In genomic region chr3:104790401-104790937, GRCm38 (mm10) we compare ENCODE assay signal across 8 mouse cellular contexts. TPM values are rescaled to one million over a fixed set of nuclear protein-coding genes. Genes with fewer than 3 reads are reported as not detected.
DNase-seq lines count a peak whose midpoint lies in the region; ATAC-seq lines count a peak whose summit lies in the region.

No protein-coding gene starts in this region.

- H3K9ac ChIP-seq in forebrain, embryonic 15.5 days (replicated peaks) = 0 out of 2 replicates have a peak overlapping the region, but pooled peaks have one; percentile 34
- H3K9ac ChIP-seq in intestine, embryonic 15.5 days = peak overlapping the region; percentile 80
- H3K9ac ChIP-seq in liver, embryonic 16.5 days (ENCODE audit: low read depth, low read length) = no peak overlapping the region

- ATAC-seq in forebrain, embryonic 15.5 days (replicated peaks) = no peak
- no peak for ATAC-seq in intestine, embryonic 15.5 days
- no peak for ATAC-seq in liver, embryonic 16.5 days (ENCODE audit: low read depth)

- H3K4me3 ChIP-seq in forebrain, embryonic 15.5 days = no peak overlapping the region; the same call in 1 of the 2 replicates
- H3K4me3 ChIP-seq in intestine, embryonic 15.5 days (replicated peaks) = peak overlapping the region; percentile 68
- H3K4me3 ChIP-seq in liver, embryonic 16.5 days (ENCODE audit: low read depth, low read length) = peak overlapping the region; percentile 57

- no peak overlapping the region for H3K27ac ChIP-seq in forebrain, embryonic 15.5 days (replicated peaks)
- H3K27ac ChIP-seq in intestine, embryonic 15.5 days = peak overlapping the region; percentile 90
- H3K27ac ChIP-seq in liver, embryonic 16.5 days (ENCODE audit: low read length) = no peak overlapping the region

- H3K27me3 ChIP-seq in forebrain, embryonic 15.5 days = no peaks in the 10 kb centered on the region
- no peaks in the 10 kb centered on the region for H3K27me3 ChIP-seq in intestine, embryonic 15.5 days (replicated peaks)
- H3K27me3 ChIP-seq in liver, embryonic 16.5 days (ENCODE audit: control insufficient read depth, insufficient read depth, low read depth, low read length) = peaks cover 27% of the 10 kb centered on the region

- peaks cover 38% of the 10 kb centered on the region for H3K4me1 ChIP-seq in forebrain, embryonic 15.5 days
- H3K4me1 ChIP-seq in intestine, embryonic 15.5 days (replicated peaks) = peaks cover 65% of the 10 kb centered on the region
- peaks cover 17% of the 10 kb centered on the region for H3K4me1 ChIP-seq in liver, embryonic 16.5 days (ENCODE audit: control insufficient read depth, low read depth, low read length)

- 30% methylated on average over 6 of the region's 6 CpGs for WGBS in forebrain, embryonic 15.5 days
- 15% methylated on average over 6 of the region's 6 CpGs for WGBS in intestine, embryonic 15.5 days
- 28% methylated on average over 6 of the region's 6 CpGs for WGBS in liver, embryonic 16.5 days (ENCODE audit: insufficient replicate concordance)

- peak overlapping the region; percentile 81 for H3K4me2 ChIP-seq in forebrain, embryonic 15.5 days (replicated peaks)
- H3K4me2 ChIP-seq in intestine, embryonic 15.5 days (replicated peaks) = peak overlapping the region; percentile 80
- peak overlapping the region; percentile 57; the same call in 1 of the 2 replicates for H3K4me2 ChIP-seq in liver, embryonic 16.5 days (ENCODE audit: low read depth, low read length)

- no peaks in the 10 kb centered on the region for H3K9me3 ChIP-seq in forebrain, embryonic 15.5 days
- no peaks in the 10 kb centered on the region for H3K9me3 ChIP-seq in intestine, embryonic 15.5 days
- H3K9me3 ChIP-seq in liver, embryonic 16.5 days (replicated peaks; ENCODE audit: control insufficient read depth, low read length) = no peaks in the 10 kb centered on the region

- DNase-seq in ovary, postnatal 36 days (ENCODE audit: low spot score) = peak; percentile 51
- no peak for DNase-seq in ovary, postnatal 14 days (ENCODE audit: low spot score)
- peak; percentile 50 for DNase-seq in retina, postnatal 1 day
- DNase-seq in urinary bladder, postnatal 25 days (ENCODE audit: low spot score) = no peak
- DNase-seq in cerebellum, postnatal 36 days = no peak

- H3K36me3 ChIP-seq in forebrain, embryonic 15.5 days = no peaks in the 10 kb centered on the region
- H3K36me3 ChIP-seq in intestine, embryonic 15.5 days = peaks cover 13% of the 10 kb centered on the region; the same call in 1 of the 2 replicates
- no peaks in the 10 kb centered on the region for H3K36me3 ChIP-seq in liver, embryonic 16.5 days (ENCODE audit: control insufficient read depth, insufficient read depth)

RNA-seq across cellular contexts. Expression of gene Rhoc, which starts 2.3 kb away (rescaled TPM):
- polyA plus RNA-seq in forebrain, embryonic 15.5 days (2015; fragmentation: Nextera tagmentation; extraction: Ambion mirVana) = 43.3 and 44.6 TPM in 2 replicates
- 157 and 162 TPM in 2 replicates for polyA plus RNA-seq in intestine, embryonic 15.5 days (2015; fragmentation: Nextera tagmentation; extraction: Ambion mirVana)
- polyA plus RNA-seq in liver, embryonic 16.5 days (2015; fragmentation: Nextera tagmentation; extraction: Ambion mirVana) = 20.3 and 21.9 TPM in 2 replicates

RNA-seq across cellular contexts. Expression of gene Fam19a3, which starts 8.8 kb away (rescaled TPM):
- polyA plus RNA-seq in forebrain, embryonic 15.5 days (2015; fragmentation: Nextera tagmentation; extraction: Ambion mirVana) = 0.06 and 0.11 TPM in 2 replicates
- 0.08 TPM in 1 of 2 replicates, not detected in the other for polyA plus RNA-seq in intestine, embryonic 15.5 days (2015; fragmentation: Nextera tagmentation; extraction: Ambion mirVana)
- 0.04 TPM in 1 of 2 replicates, not detected in the other for polyA plus RNA-seq in liver, embryonic 16.5 days (2015; fragmentation: Nextera tagmentation; extraction: Ambion mirVana)

RNA-seq across cellular contexts. Expression of gene Ppm1j, which starts 9.6 kb away (rescaled TPM):
- polyA plus RNA-seq in forebrain, embryonic 15.5 days (2015; fragmentation: Nextera tagmentation; extraction: Ambion mirVana) = 1.9 and 2.7 TPM in 2 replicates
- 2.9 and 4.5 TPM in 2 replicates for polyA plus RNA-seq in intestine, embryonic 15.5 days (2015; fragmentation: Nextera tagmentation; extraction: Ambion mirVana)
- polyA plus RNA-seq in liver, embryonic 16.5 days (2015; fragmentation: Nextera tagmentation; extraction: Ambion mirVana) = 0.23 and 0.27 TPM in 2 replicates

RNA-seq across cellular contexts. Expression of gene Mov10, which starts 27.9 kb away (rescaled TPM):
- polyA plus RNA-seq in forebrain, embryonic 15.5 days (2015; fragmentation: Nextera tagmentation; extraction: Ambion mirVana) = 7.5 and 7.6 TPM in 2 replicates
- 129 and 133 TPM in 2 replicates for polyA plus RNA-seq in intestine, embryonic 15.5 days (2015; fragmentation: Nextera tagmentation; extraction: Ambion mirVana)
- polyA plus RNA-seq in liver, embryonic 16.5 days (2015; fragmentation: Nextera tagmentation; extraction: Ambion mirVana) = 33.8 and 36.2 TPM in 2 replicates

Comparison
In these comparisons a context has a peak if more than half of its experiments do, and no peak if none do; other contexts are left out.
1. DNase-seq: peak in ovary, postnatal 36 days (single experiment) and retina, postnatal 1 day (single experiment); none in ovary, postnatal 14 days (single experiment), urinary bladder, postnatal 25 days (single experiment) and cerebellum, postnatal 36 days (0 of 2).
2. Peak in every context shown above with its lines, with median percentiles within 50 percentile points of each other: H3K4me2 ChIP-seq.